Mouse (Mus musculus) midbrain, embryonic 11.5 days (tissue): Measurements from ENCODE around the gene Spon1. TPM values are rescaled to one million over a fixed set of nuclear protein-coding genes. Genes with fewer than 3 reads are reported as not detected.

Experiments used
- ATAC-seq: fragments of 200-750 bp; cut with Nextera tagmentation; 2 replicates; pipeline ENCODE4 v1.8.0; 2017; ENCODE audit warnings: moderate TSS enrichment, moderate library complexity; ENCODE audit not compliant: low FRiP score
- DNase-seq: peaks from one replicate; pipeline ENCODE4 v3.0.0; 2015; ENCODE audit warnings: low spot score; ENCODE audit errors: missing footprints
- H3K27ac ChIP-seq: fragments of 300-500 bp; sonication (generic); 2 replicates; pipeline ENCODE4 v1.5.1; 2014; ENCODE audit warnings: low read depth, low read length
- H3K27me3 ChIP-seq: fragments of 300-500 bp; sonication (generic); 2 replicates; pipeline ENCODE4 v1.6.1; 2014; ENCODE audit warnings: mild to moderate bottlenecking, low read length, moderate library complexity, mixed read lengths; ENCODE audit not compliant: control insufficient read depth, insufficient read depth
- H3K36me3 ChIP-seq: fragments of 300-500 bp; sonication (generic); 2 replicates; pipeline ENCODE4 v1.6.1; 2014; ENCODE audit warnings: mild to moderate bottlenecking, low read length, moderate library complexity, mixed read lengths; ENCODE audit not compliant: control insufficient read depth, insufficient read depth
- H3K4me1 ChIP-seq: fragments of 300-500 bp; sonication (generic); 2 replicates; pipeline ENCODE4 v1.6.1; 2014; ENCODE audit warnings: low read length; ENCODE audit not compliant: control insufficient read depth, insufficient read depth
- H3K4me2 ChIP-seq: fragments of 300-500 bp; sonication (generic); 2 replicates; pipeline ENCODE4 v1.6.1; 2014; ENCODE audit warnings: mild to moderate bottlenecking, moderate library complexity
- H3K4me3 ChIP-seq: fragments of 300-500 bp; sonication (generic); 2 replicates; pipeline ENCODE4 v1.5.1; 2014; ENCODE audit warnings: low read depth, low read length
- H3K9ac ChIP-seq: fragments of 300-500 bp; sonication (generic); 2 replicates; pipeline ENCODE4 v1.6.1; 2014; ENCODE audit warnings: low read length
- H3K9me3 ChIP-seq: fragments of 300-500 bp; sonication (generic); 2 replicates; pipeline ENCODE4 v1.6.1; 2016; ENCODE audit warnings: low read length; ENCODE audit not compliant: control insufficient read depth
- WGBS: fragments of 180-500 bp; shearing (Covaris S2); extraction: QIAGEN DNeasy Blood & Tissue Kit; methylation state at CpG from one replicate; pipeline ENCODE4 v1.1.7; 2014; 5-methylcytosine and 5-hydroxymethylcytosine counted together
- polyA plus RNA-seq: library from polyadenylated mRNA; unstranded; fragments of >200 nt; fragmentation: Nextera tagmentation; extraction: Ambion mirVana; gene quantifications from 2 replicates; pipeline ENCODE4 v1.2.1, GENCODE M21; 2014

Spon1 gene
- polyA plus RNA-seq, 1 experiment from 2014 or later, result 61.3 TPM

DNA sequence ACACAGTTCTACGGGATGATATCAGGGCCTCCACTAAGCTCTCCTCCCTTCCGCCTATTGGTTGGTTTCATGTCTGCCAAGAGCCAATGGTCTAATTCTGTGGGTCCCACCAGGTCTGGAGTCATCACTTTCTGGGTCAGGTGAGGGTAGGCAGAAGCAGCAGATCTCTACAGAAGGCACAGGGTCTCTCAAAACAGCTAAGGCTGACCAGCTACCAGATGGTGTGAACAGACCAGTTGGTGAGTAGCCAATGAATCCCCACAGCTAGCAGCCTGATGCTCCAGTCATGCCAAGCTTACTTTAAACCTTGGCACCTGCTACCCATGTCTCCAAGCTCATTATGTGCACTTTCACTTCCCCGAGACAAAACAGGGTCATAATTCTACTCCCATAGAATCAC, 261.6 kb downstream of the Spon1 start:
- no peak overlapping the region for H3K4me2 ChIP-seq
- ATAC-seq, result no peak
- WGBS, result 95% methylated on average over 3 of the region's 3 CpGs

DNA sequence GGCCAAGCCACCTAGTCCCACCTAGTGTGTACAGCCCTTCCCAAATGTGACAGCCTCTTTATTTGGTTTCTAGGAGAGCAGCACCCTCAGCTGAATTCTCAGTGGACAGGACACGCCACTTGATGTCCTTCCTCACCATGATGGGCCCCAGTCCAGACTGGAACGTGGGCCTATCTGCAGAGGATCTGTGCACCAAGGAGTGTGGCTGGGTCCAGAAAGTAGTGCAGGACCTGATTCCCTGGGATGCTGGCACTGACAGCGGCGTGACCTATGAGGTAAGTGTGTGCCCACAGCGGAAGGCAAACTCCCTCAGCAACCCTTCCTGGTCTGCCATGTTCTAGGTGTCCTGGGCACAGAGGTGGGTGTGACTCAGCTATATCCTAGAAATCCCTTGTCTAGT, 263.0 kb downstream of the Spon1 start:
- H3K4me1 ChIP-seq, result no peaks in the 10 kb centered on the region
- H3K4me3 ChIP-seq, result no peak overlapping the region
- DNase-seq (no peak), ATAC-seq (no peak)
- no peak overlapping the region for H3K9ac ChIP-seq
- no peaks in the 10 kb centered on the region for H3K27me3 ChIP-seq
- H3K9me3 ChIP-seq, result no peaks in the 10 kb centered on the region
- WGBS, result 84% methylated on average over 5 of the region's 5 CpGs
- H3K27ac ChIP-seq, result no peak overlapping the region
- no peak overlapping the region for H3K4me2 ChIP-seq
- no peaks in the 10 kb centered on the region for H3K36me3 ChIP-seq

More for the DNA sequence above, 261.6 kb downstream of the Spon1 start:
- Histone ChIP-seq H3K27ac (no peak overlapping the region), H3K9me3 (no peaks in the 10 kb centered on the region), H3K4me1 (no peaks in the 10 kb centered on the region), H3K9ac (no peak overlapping the region), H3K27me3 (no peaks in the 10 kb centered on the region), H3K4me3 (no peak overlapping the region), H3K36me3 (no peaks in the 10 kb centered on the region)
- peak; percentile 41 for DNase-seq

DNA sequence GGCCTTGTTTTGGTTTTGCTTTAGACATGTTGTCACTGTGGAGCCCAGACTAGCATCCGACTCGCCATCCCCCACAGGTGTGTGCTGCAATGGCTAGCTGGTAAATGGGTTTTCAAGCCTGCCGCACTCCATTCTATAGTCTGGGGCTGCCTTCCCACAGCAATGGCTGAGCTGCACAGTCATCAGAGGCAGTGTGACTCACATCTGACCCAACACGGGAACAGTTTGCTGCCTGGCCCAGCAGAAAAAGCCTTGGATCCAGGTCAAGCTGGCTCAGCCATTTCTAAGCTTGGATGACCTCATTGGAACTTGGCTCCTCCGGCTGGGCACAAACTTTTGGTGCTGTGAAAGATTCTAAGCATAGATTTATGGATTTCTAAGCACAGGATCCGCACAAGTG, 263.8 kb downstream of the Spon1 start:
- no peak overlapping the region for H3K9ac ChIP-seq
- no peaks in the 10 kb centered on the region for H3K36me3 ChIP-seq
- no peak overlapping the region for H3K4me2 ChIP-seq

DNA sequence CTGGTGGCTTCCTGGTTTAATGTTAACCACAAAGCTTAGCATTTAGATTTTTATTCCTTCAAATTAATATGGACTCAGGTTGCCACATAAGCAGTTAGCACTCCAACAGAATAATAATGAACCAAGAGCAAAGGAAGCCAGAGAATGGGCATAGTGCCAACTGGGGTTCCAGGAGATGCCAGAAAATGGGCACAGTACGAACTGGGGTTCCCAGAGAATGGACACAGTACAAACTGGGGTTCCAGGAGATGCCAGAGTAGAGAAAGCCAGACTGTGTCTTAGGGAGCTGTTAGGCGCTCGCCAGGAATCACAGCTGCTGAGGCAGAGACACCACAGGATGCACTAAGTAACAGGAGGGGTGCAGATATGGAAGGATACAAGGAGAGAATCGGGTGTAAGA, 271.4 kb downstream of the Spon1 start:
- WGBS, result 80% methylated on average over 4 of the region's 4 CpGs
- Histone ChIP-seq H3K4me3 (no peak overlapping the region), H3K4me2 (no peak overlapping the region), H3K9me3 (no peaks in the 10 kb centered on the region), H3K27ac (no peak overlapping the region), H3K27me3 (no peaks in the 10 kb centered on the region), H3K4me1 (no peaks in the 10 kb centered on the region), H3K36me3 (no peaks in the 10 kb centered on the region), H3K9ac (no peak overlapping the region)
- DNase-seq (no peak), ATAC-seq (no peak)

More for the DNA sequence above, 263.8 kb downstream of the Spon1 start:
- DNase-seq, result no peak
- Histone ChIP-seq H3K27ac (no peak overlapping the region), H3K4me1 (no peaks in the 10 kb centered on the region), H3K9me3 (no peaks in the 10 kb centered on the region), H3K27me3 (no peaks in the 10 kb centered on the region), H3K4me3 (no peak overlapping the region)
- 84% methylated on average over 6 of the region's 6 CpGs for WGBS
- ATAC-seq, result no peak

DNA sequence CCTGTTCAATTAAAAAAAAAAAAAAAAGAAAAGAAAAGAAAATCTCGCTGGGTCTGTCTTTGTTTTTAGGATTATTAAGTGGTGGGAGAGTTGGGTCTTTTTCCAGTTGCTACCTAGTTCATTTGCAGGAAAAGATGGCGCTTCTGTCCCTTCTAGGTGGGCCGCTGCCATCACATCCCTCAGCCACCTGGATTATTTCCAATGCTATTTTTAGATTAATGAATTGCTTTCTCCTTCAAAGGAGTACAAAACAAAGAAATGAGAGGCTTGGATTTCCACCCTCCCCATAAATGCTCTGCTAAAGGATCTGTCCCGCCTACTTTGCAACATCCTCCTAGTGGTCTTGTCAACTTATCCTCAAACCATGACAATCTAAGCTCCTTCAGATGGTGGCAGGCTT, 275.6 kb downstream of the Spon1 start:
- WGBS, result 87% methylated on average over 4 of the region's 4 CpGs
- DNase-seq, result no peak

GRCm38 (mm10) chr7:114042973-114043928, 277.5 kb downstream of the Spon1 start:
- Histone ChIP-seq H3K27ac (no peak overlapping the region), H3K9ac (no peak overlapping the region), H3K36me3 (no peaks in the 10 kb centered on the region), H3K4me3 (no peak overlapping the region), H3K4me1 (no peaks in the 10 kb centered on the region), H3K27me3 (no peaks in the 10 kb centered on the region), H3K9me3 (no peaks in the 10 kb centered on the region), H3K4me2 (no peak overlapping the region)
- ATAC-seq (no peak), DNase-seq (no peak)
- WGBS, result 91% methylated on average over 26 of the region's 26 CpGs

More for the DNA sequence above, 275.6 kb downstream of the Spon1 start:
- Histone ChIP-seq H3K27ac (no peak overlapping the region), H3K4me1 (no peaks in the 10 kb centered on the region), H3K4me2 (no peak overlapping the region), H3K4me3 (no peak overlapping the region), H3K9me3 (no peaks in the 10 kb centered on the region), H3K36me3 (no peaks in the 10 kb centered on the region), H3K9ac (no peak overlapping the region), H3K27me3 (no peaks in the 10 kb centered on the region)
- no peak for ATAC-seq

DNA sequence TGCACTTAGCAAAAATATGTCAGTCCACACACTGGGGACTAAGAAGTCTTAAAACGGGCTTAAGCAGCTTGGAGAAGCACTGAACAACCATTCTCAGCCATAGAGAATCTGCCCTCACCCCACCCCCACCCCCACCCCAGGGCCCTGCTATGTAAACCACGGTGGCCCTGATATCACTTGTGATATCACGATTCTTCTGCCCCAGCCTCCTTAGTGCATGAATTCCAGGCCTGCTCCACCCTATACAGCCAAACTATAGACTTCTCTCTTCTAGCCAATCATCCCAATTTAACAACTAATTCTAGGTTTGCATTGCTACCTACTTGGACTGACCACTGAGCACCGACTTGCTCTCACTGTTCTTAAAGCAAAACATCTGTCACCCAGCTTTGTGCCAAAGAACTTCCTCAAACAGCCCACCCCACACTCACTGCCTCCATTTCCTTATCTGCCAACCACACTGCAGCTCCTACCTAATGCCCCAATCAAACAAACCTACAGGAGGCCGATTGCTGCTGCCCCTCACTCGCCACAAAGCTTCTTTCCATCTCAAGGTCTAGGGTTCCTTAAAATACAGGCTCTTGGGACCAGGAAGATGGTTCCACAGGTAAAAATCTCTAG, 278.2 kb downstream of the Spon1 start:
- H3K4me3 ChIP-seq, result no peak overlapping the region
- no peak overlapping the region for H3K9ac ChIP-seq
- H3K27ac ChIP-seq, result no peak overlapping the region
- ATAC-seq (no peak), DNase-seq (no peak)
- H3K4me2 ChIP-seq, result no peak overlapping the region
- H3K9me3 ChIP-seq, result no peaks in the 10 kb centered on the region
- WGBS, result 83% methylated on average over 6 of the region's 6 CpGs
- H3K4me1 ChIP-seq, result no peaks in the 10 kb centered on the region
- H3K36me3 ChIP-seq, result no peaks in the 10 kb centered on the region
- H3K27me3 ChIP-seq, result no peaks in the 10 kb centered on the region

GRCm38 (mm10) chr7:114045814-114046213, 280.0 kb downstream of the Spon1 start:
- Histone ChIP-seq H3K4me2 (no peak overlapping the region), H3K36me3 (no peaks in the 10 kb centered on the region), H3K4me3 (no peak overlapping the region), H3K27ac (no peak overlapping the region), H3K9ac (no peak overlapping the region), H3K9me3 (no peaks in the 10 kb centered on the region), H3K27me3 (no peaks in the 10 kb centered on the region), H3K4me1 (no peaks in the 10 kb centered on the region)
- ATAC-seq, result no peak
- WGBS, result 87% methylated on average over 2 of the region's 2 CpGs
- no peak for DNase-seq

DNA sequence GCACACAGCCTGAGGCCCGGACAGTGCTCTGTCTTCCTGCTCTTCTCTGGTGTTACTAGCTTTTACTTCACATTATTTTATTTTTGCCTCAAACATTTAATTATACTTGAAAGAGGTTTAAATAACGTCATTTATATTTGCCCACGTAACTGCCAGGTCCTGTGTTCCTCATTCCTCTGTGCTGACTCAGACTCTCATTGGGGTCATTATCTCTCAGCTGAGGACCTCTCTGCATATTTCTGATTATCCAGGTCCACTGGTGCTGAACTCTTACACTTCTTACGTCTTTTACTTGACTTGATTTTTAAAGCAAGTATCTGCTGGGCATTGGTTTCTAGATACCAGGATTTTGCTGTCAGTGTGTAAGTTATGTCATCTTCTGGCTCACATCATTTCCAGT, 287.9 kb downstream of the Spon1 start:
- DNase-seq (no peak), ATAC-seq (no peak)
- Histone ChIP-seq H3K36me3 (no peaks in the 10 kb centered on the region), H3K4me2 (no peak overlapping the region), H3K9ac (no peak overlapping the region), H3K9me3 (no peaks in the 10 kb centered on the region), H3K27ac (no peak overlapping the region), H3K27me3 (no peaks in the 10 kb centered on the region), H3K4me3 (no peak overlapping the region), H3K4me1 (no peaks in the 10 kb centered on the region)
- 89% methylated on average over 4 of the region's 4 CpGs for WGBS
